Mouse (Mus musculus): ENCODE data around the gene Pacsin2. TPM values are rescaled to one million over a fixed set of nuclear protein-coding genes. Genes with fewer than 3 reads are reported as not detected.
A peak's percentile ranks its signal among the peaks of the same experiment; 100 is the strongest.
"Not testable (repeated sequence)": the region's sequence is repeated elsewhere in the genome, so short reads cannot be mapped to it uniquely, and the experiment has no call there.

Gene Pacsin2
- polyA plus RNA-seq, 1 experiment from 2014 or later: 82.4 TPM

GRCm38 (mm10) chr15:83473832-83474465 is 9.5 kb upstream of the Pacsin2 start:
- no peak for DNase-seq (ENCODE audit: low spot score)
- no peak overlapping the region for H3K4me3 ChIP-seq
- no peaks in the 10 kb centered on the region for H3K36me3 ChIP-seq
- WGBS: 59% methylated on average over 10 of the region's 10 CpGs
- 0 out of 2 replicates have a peak, but pooled peaks cover 6% of the 10 kb centered on the region for H3K27me3 ChIP-seq (ENCODE audit: insufficient read depth, poor library complexity, severe bottlenecking)
- H3K4me1 ChIP-seq: peaks cover 39% of the 10 kb centered on the region
- H3K27ac ChIP-seq: peak overlapping the region; percentile 23; the same call in 1 of the 2 replicates
- H3K9me3 ChIP-seq: no peaks in the 10 kb centered on the region

GRCm38 (mm10) chr15:83473251-83473650 is 8.8 kb upstream of the Pacsin2 start:
- Histone ChIP-seq H3K27ac (no peak overlapping the region), H3K9me3 (no peaks in the 10 kb centered on the region), H3K36me3 (no peaks in the 10 kb centered on the region), H3K27me3 (ENCODE audit: insufficient read depth, poor library complexity, severe bottlenecking) (0 out of 2 replicates have a peak, but pooled peaks cover 6% of the 10 kb centered on the region), H3K4me3 (no peak overlapping the region), H3K4me1 (peaks cover 35% of the 10 kb centered on the region)
- no peak for DNase-seq (ENCODE audit: low spot score)
- WGBS: 88% methylated on average over 1 of the region's 1 CpGs

- no peak overlapping the region for H3K27ac ChIP-seq
- WGBS: 57% methylated on average over 7 of the region's 7 CpGs
- H3K9me3 ChIP-seq: no peaks in the 10 kb centered on the region
- peaks cover 29% of the 10 kb centered on the region for H3K4me1 ChIP-seq
- no peaks in the 10 kb centered on the region for H3K36me3 ChIP-seq
- H3K4me3 ChIP-seq: no peak overlapping the region
- 0 out of 2 replicates have a peak, but pooled peaks cover 6% of the 10 kb centered on the region for H3K27me3 ChIP-seq (ENCODE audit: insufficient read depth, poor library complexity, severe bottlenecking)
- DNase-seq (ENCODE audit: low spot score): no peak
Observed at GRCm38 (mm10) chr15:83471476-83471875, 7.1 kb upstream of the Pacsin2 start.

- no peaks in the 10 kb centered on the region for H3K9me3 ChIP-seq
- 0 out of 2 replicates have a peak, but pooled peaks cover 6% of the 10 kb centered on the region for H3K27me3 ChIP-seq (ENCODE audit: insufficient read depth, poor library complexity, severe bottlenecking)
- no peak overlapping the region for H3K4me3 ChIP-seq
- H3K36me3 ChIP-seq: no peaks in the 10 kb centered on the region
- 74% methylated on average over 8 of the region's 8 CpGs for WGBS
- no peak for DNase-seq (ENCODE audit: low spot score)
- H3K4me1 ChIP-seq: peaks cover 29% of the 10 kb centered on the region
- no peak overlapping the region for H3K27ac ChIP-seq
Observed at GRCm38 (mm10) chr15:83470443-83470842, 6.0 kb upstream of the Pacsin2 start.

GRCm38 (mm10) chr15:83469279-83469821 is 4.9 kb upstream of the Pacsin2 start:
- Histone ChIP-seq H3K4me3 (no peak overlapping the region), H3K9me3 (no peaks in the 10 kb centered on the region), H3K27me3 (ENCODE audit: insufficient read depth, poor library complexity, severe bottlenecking) (0 out of 2 replicates have a peak, but pooled peaks cover 6% of the 10 kb centered on the region), H3K27ac (peak overlapping the region; percentile 16; the same call in 1 of the 2 replicates), H3K36me3 (no peaks in the 10 kb centered on the region), H3K4me1 (peaks cover 24% of the 10 kb centered on the region)
- 53% methylated on average over 6 of the region's 6 CpGs for WGBS
- no peak for DNase-seq (ENCODE audit: low spot score)

- 78% methylated on average over 9 of the region's 9 CpGs for WGBS
Observed at GRCm38 (mm10) chr15:83467232-83467966, 3.0 kb upstream of the Pacsin2 start.

GRCm38 (mm10) chr15:83466331-83466730 is 1.9 kb upstream of the Pacsin2 start:
- Histone ChIP-seq H3K27ac (no peak overlapping the region), H3K36me3 (no peaks in the 10 kb centered on the region), H3K9me3 (no peaks in the 10 kb centered on the region), H3K4me3 (no peak overlapping the region), H3K27me3 (ENCODE audit: insufficient read depth, poor library complexity, severe bottlenecking) (0 out of 2 replicates have a peak, but pooled peaks cover 6% of the 10 kb centered on the region), H3K4me1 (peaks cover 24% of the 10 kb centered on the region)
- WGBS: 64% methylated on average over 4 of the region's 4 CpGs
- DNase-seq (ENCODE audit: low spot score): no peak

More at GRCm38 (mm10) chr15:83467232-83467966, 3.0 kb upstream of the Pacsin2 start:
- 0 out of 2 replicates have a peak, but pooled peaks cover 6% of the 10 kb centered on the region for H3K27me3 ChIP-seq (ENCODE audit: insufficient read depth, poor library complexity, severe bottlenecking)
- H3K9me3 ChIP-seq: no peaks in the 10 kb centered on the region
- peaks cover 27% of the 10 kb centered on the region for H3K4me1 ChIP-seq
- no peak overlapping the region for H3K27ac ChIP-seq
- no peak for DNase-seq (ENCODE audit: low spot score)
- H3K36me3 ChIP-seq: no peaks in the 10 kb centered on the region
- H3K4me3 ChIP-seq: no peak overlapping the region

GRCm38 (mm10) chr15:83464905-83465650 is 672 bp upstream of the Pacsin2 start:
- H3K36me3 ChIP-seq: no peaks in the 10 kb centered on the region
- H3K4me1 ChIP-seq: peaks cover 22% of the 10 kb centered on the region; the same call in 1 of the 2 replicates
- H3K27me3 ChIP-seq (ENCODE audit: insufficient read depth, poor library complexity, severe bottlenecking): 0 out of 2 replicates have a peak, but pooled peaks cover 2% of the 10 kb centered on the region
- whole genome bisulfite sequencing: 73% methylated on average over 19 of the region's 19 CpGs
- no peak for DNase-seq (ENCODE audit: low spot score)
- peak overlapping the region; percentile 91 for H3K4me3 ChIP-seq
- peak overlapping the region; percentile 96 for H3K27ac ChIP-seq
- no peaks in the 10 kb centered on the region for H3K9me3 ChIP-seq

GRCm38 (mm10) chr15:83463369-83464082 is 880 bp downstream of the Pacsin2 start:
- Histone ChIP-seq H3K36me3 (0 out of 2 replicates have a peak, but pooled peaks cover 2% of the 10 kb centered on the region), H3K27me3 (ENCODE audit: insufficient read depth, poor library complexity, severe bottlenecking) (no peaks in the 10 kb centered on the region), H3K4me1 (peaks cover 13% of the 10 kb centered on the region; the same call in 1 of the 2 replicates), H3K9me3 (no peaks in the 10 kb centered on the region), H3K4me3 (peak overlapping the region; percentile 91), H3K27ac (peak overlapping the region; percentile 96)
- 6% methylated on average over 17 of the region's 17 CpGs for WGBS
- no peak for DNase-seq (ENCODE audit: low spot score)

- not testable (repeated sequence) for H3K27me3 ChIP-seq (ENCODE audit: insufficient read depth, poor library complexity, severe bottlenecking); DNase-seq (ENCODE audit: low spot score); H3K9me3 ChIP-seq; H3K36me3 ChIP-seq; H3K27ac ChIP-seq; H3K4me3 ChIP-seq
- H3K4me1 ChIP-seq: peaks cover 13% of the 10 kb centered on the region; the same call in 1 of the 2 replicates
- 90% methylated on average over 8 of the region's 8 CpGs for whole genome bisulfite sequencing
Observed at GRCm38 (mm10) chr15:83462349-83462748, 2.1 kb downstream of the Pacsin2 start.

- Histone ChIP-seq H3K27me3 (ENCODE audit: insufficient read depth, poor library complexity, severe bottlenecking) (no peaks in the 10 kb centered on the region), H3K27ac (no peak overlapping the region), H3K9me3 (no peaks in the 10 kb centered on the region), H3K4me3 (no peak overlapping the region), H3K4me1 (peaks cover 14% of the 10 kb centered on the region; the same call in 1 of the 2 replicates), H3K36me3 (0 out of 2 replicates have a peak, but pooled peaks cover 2% of the 10 kb centered on the region)
- no peak for DNase-seq (ENCODE audit: low spot score)
- WGBS: 77% methylated on average over 3 of the region's 3 CpGs
Observed at GRCm38 (mm10) chr15:83460891-83461290, 3.5 kb downstream of the Pacsin2 start.

- H3K9me3 ChIP-seq: no peaks in the 10 kb centered on the region
- H3K36me3 ChIP-seq: 0 out of 2 replicates have a peak, but pooled peaks cover 2% of the 10 kb centered on the region
- no peak overlapping the region for H3K27ac ChIP-seq
- H3K4me1 ChIP-seq: peaks cover 29% of the 10 kb centered on the region
- 79% methylated on average over 1 of the region's 1 CpGs for WGBS
- no peaks in the 10 kb centered on the region for H3K27me3 ChIP-seq (ENCODE audit: insufficient read depth, poor library complexity, severe bottlenecking)
- DNase-seq (ENCODE audit: low spot score): no peak
- no peak overlapping the region for H3K4me3 ChIP-seq
Observed at GRCm38 (mm10) chr15:83457541-83457940, 6.9 kb downstream of the Pacsin2 start.

Data from heart, embryonic 10.5 days (tissue).